Mouse (Mus musculus): ENCODE data around the gene Psmg3. TPM values are rescaled to one million over a fixed set of nuclear protein-coding genes. Genes with fewer than 3 reads are reported as not detected.

The Psmg3 gene
- total RNA-seq, 4 experiments from 2014 or later: 21.2 to 26.6 (median 23.3) TPM

GRCm38 (mm10) chr5:139793338-139794089 lies 33.2 kb downstream of the Psmg3 start:
- DNase-seq: no peak

- no peak for DNase-seq
Observed at GRCm38 (mm10) chr5:139792966-139793337, 33.7 kb downstream of the Psmg3 start.

- no peak for DNase-seq
Observed at GRCm38 (mm10) chr5:139792159-139792775, 34.4 kb downstream of the Psmg3 start.

- DNase-seq: peak; percentile 97
Observed at GRCm38 (mm10) chr5:139791227-139792158, 35.2 kb downstream of the Psmg3 start, which contains the start of gene Mafk. Gene Mafk, plus strand, starts transcription at chr5:139791513.

- no peak for DNase-seq
Observed at GRCm38 (mm10) chr5:139789466-139789865, 37.2 kb downstream of the Psmg3 start.

GRCm38 (mm10) chr5:139781406-139781805 lies 45.3 kb downstream of the Psmg3 start:
- no peak for DNase-seq

- no peak for DNase-seq
Observed at GRCm38 (mm10) chr5:139776966-139777365, 49.7 kb downstream of the Psmg3 start.

- peak; percentile 91 for DNase-seq
Observed at GRCm38 (mm10) chr5:139775216-139775926, 51.3 kb downstream of the Psmg3 start, which contains the start of gene Ints1. Gene Ints1, minus strand, starts transcription at chr5:139775674.

Other genes starting within 250 kb of the Psmg3 start
- gene Micall2, start 90.5 kb downstream of the Psmg3 start, total RNA-seq (2022): 10 to 100 TPM in 2 of 4 experiments, 1 to 10 TPM in 2; 7.6 to 28.1 (median 12.6) TPM
- 10 to 100 TPM; 59.3 to 74.4 (median 65.0) TPM for gene Ints1, start 51.2 kb downstream of the Psmg3 start, total RNA-seq (2022)
- 10 to 100 TPM; 28.7 to 45.0 (median 30.4) TPM for gene Mafk, start 35.4 kb downstream of the Psmg3 start, total RNA-seq (2022)
- under 1 TPM; 0.07 to 0.67 (median 0.21) TPM for gene Tmem184a, start 7.0 kb downstream of the Psmg3 start, total RNA-seq (2022)
- gene Gm26938, start 478 bp downstream of the Psmg3 start, total RNA-seq (2022): not detected
- 10 to 100 TPM in 1 of 4 experiments, 1 to 10 TPM in 1, under 1 TPM in 2; 0.32 to 49.6 (median 5.4) TPM for gene Elfn1, start 81.1 kb upstream of the Psmg3 start, total RNA-seq (2022)

Data from adrenal gland, adult 8-10 months (tissue).